Mouse (Mus musculus) limb, embryonic 13.5 days (tissue): ENCODE data around the gene Plekha3. TPM values are rescaled to one million over a fixed set of nuclear protein-coding genes. Genes with fewer than 3 reads are reported as not detected.

Experiments used
- ATAC-seq: fragments of 200-750 bp; cut with Nextera tagmentation; 2 replicates; pipeline ENCODE4 v1.8.0; 2017; ENCODE audit warnings: low read depth, moderate number of reproducible peaks, moderate TSS enrichment; ENCODE audit not compliant: low FRiP score
- H3K27ac ChIP-seq: fragments of 300-500 bp; sonication (generic); 2 replicates; pipeline ENCODE4 v1.5.1; 2015; ENCODE audit warnings: inconsistent platforms, mild to moderate bottlenecking, moderate library complexity
- H3K27me3 ChIP-seq: fragments of 300-500 bp; sonication (generic); 2 replicates; pipeline ENCODE4 v1.6.1; 2015; ENCODE audit warnings: mild to moderate bottlenecking, inconsistent platforms
- H3K36me3 ChIP-seq: fragments of 300-500 bp; sonication (generic); 2 replicates; pipeline ENCODE4 v1.6.1; 2015; ENCODE audit warnings: inconsistent platforms, mild to moderate bottlenecking, moderate library complexity
- H3K4me1 ChIP-seq: fragments of 300-500 bp; sonication (generic); 2 replicates; pipeline ENCODE4 v1.6.1; 2015; ENCODE audit warnings: inconsistent platforms
- H3K4me2 ChIP-seq: fragments of 300-500 bp; sonication (generic); replicated peaks from 2 replicates; pipeline ENCODE4 v1.6.1; 2015; ENCODE audit warnings: inconsistent platforms, mild to moderate bottlenecking, moderate library complexity
- H3K4me3 ChIP-seq: fragments of 300-500 bp; sonication (generic); 2 replicates; pipeline ENCODE4 v1.5.1; 2015; ENCODE audit warnings: moderate library complexity, mild to moderate bottlenecking, inconsistent platforms
- H3K9ac ChIP-seq: fragments of 300-500 bp; sonication (generic); 2 replicates; pipeline ENCODE4 v1.6.1; 2015; ENCODE audit warnings: mild to moderate bottlenecking, inconsistent platforms
- H3K9me3 ChIP-seq: fragments of 300-500 bp; sonication (generic); 2 replicates; pipeline ENCODE4 v1.6.1; 2016; ENCODE audit warnings: inconsistent platforms
- WGBS: fragments of 180-500 bp; shearing (Covaris S2); methylation state at CpG from one replicate; pipeline ENCODE4 v1.1.7; 2015; 5-methylcytosine and 5-hydroxymethylcytosine counted together
- polyA plus RNA-seq: library from polyadenylated mRNA; unstranded; fragments of >200 nt; fragmentation: Nextera tagmentation; extraction: Ambion mirVana; gene quantifications from 2 replicates; pipeline ENCODE4 v1.2.1, GENCODE M21; 2015

Gene Plekha3
- polyA plus RNA-seq, 1 experiment from 2014 or later: 9.6 TPM

DNA sequence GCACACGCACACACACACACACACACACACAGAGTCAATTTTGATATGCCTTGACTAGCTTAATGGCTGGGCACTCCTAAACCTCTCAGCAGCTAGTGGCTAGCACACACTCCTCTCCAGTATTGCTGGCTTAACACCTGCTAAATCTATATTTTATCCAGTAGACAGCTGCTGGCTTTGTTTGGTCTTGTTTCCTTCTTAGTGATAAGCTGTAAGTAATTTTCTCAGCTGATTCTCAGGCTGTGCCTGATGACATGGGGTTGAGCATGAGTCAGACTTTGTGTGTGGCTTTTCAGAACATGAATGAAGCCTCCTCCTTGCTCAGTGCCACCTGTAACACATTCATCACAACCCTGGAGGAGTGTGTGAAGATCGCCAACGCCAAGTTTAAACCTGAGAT lies 11.9 kb downstream of the Plekha3 start:
- Histone ChIP-seq H3K9me3 (no peaks in the 10 kb centered on the region), H3K36me3 (peaks cover 88% of the 10 kb centered on the region), H3K4me3 (no peak overlapping the region), H3K4me2 (no peak overlapping the region), H3K9ac (no peak overlapping the region), H3K27ac (no peak overlapping the region), H3K4me1 (no peaks in the 10 kb centered on the region), H3K27me3 (no peaks in the 10 kb centered on the region)
- ATAC-seq: no peak
- WGBS: 93% methylated on average over 3 of the region's 3 CpGs

DNA sequence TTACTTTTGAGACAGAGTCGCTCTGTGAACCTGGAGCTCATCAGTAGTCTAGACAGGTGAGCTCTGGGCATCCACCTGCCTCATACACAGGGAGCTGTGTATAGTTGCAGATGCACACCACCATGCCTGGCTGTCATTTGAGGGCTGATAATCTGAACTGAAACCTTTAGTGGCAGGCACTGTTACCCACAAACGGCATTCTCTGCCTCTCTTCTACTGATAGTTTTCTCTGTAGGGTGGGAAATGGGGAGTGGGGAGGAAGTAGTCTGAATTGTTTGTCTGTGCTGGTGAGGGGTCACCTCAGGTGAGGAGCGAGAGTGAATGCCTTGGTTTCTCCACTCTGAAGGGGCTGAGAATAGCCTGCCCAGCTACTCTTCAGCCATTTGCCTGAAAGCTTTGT lies 12.5 kb downstream of the Plekha3 start:
- Histone ChIP-seq H3K9me3 (no peaks in the 10 kb centered on the region), H3K36me3 (peaks cover 88% of the 10 kb centered on the region), H3K4me3 (no peak overlapping the region), H3K9ac (no peak overlapping the region), H3K4me1 (no peaks in the 10 kb centered on the region), H3K27me3 (no peaks in the 10 kb centered on the region), H3K4me2 (no peak overlapping the region), H3K27ac (no peak overlapping the region)
- ATAC-seq: no peak
- WGBS: 77% methylated on average over 3 of the region's 3 CpGs

DNA sequence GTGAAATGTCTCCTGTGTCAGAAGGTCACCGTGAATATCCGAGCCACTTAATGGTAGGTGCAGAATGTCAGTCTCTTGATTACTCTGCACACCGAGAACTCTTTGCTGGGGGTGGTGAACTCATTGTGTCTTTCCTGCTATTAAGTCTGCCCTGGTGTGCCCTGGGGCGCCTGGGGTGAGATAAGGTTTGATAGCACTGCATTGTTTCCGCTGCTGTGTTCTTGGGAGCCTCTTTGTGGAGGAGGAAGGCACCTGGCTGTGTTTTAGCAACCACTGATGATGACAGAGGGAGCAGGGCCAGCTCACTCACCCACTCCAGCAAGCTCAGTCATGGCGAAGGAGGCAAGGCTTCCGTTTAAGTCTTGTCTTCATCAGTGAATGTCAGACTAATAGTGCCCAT lies 13.1 kb downstream of the Plekha3 start:
- no peak for ATAC-seq
- 66% methylated on average over 7 of the region's 7 CpGs for WGBS
- no peaks in the 10 kb centered on the region for H3K4me1 ChIP-seq

GRCm38 (mm10) chr2:76690436-76691204 lies 15.5 kb downstream of the Plekha3 start:
- 86% methylated on average over 12 of the region's 12 CpGs for WGBS
- Histone ChIP-seq H3K36me3 (peaks cover 90% of the 10 kb centered on the region), H3K9ac (no peak overlapping the region), H3K27me3 (no peaks in the 10 kb centered on the region), H3K4me2 (no peak overlapping the region), H3K9me3 (no peaks in the 10 kb centered on the region), H3K27ac (no peak overlapping the region), H3K4me3 (no peak overlapping the region), H3K4me1 (no peaks in the 10 kb centered on the region)
- ATAC-seq: no peak; the same call in 1 of the 2 replicates

More for the DNA sequence above, 13.1 kb downstream of the Plekha3 start:
- H3K4me3 ChIP-seq: no peak overlapping the region
- H3K27ac ChIP-seq: no peak overlapping the region
- H3K9ac ChIP-seq: no peak overlapping the region
- peaks cover 88% of the 10 kb centered on the region for H3K36me3 ChIP-seq
- no peaks in the 10 kb centered on the region for H3K27me3 ChIP-seq
- no peak overlapping the region for H3K4me2 ChIP-seq
- no peaks in the 10 kb centered on the region for H3K9me3 ChIP-seq

DNA sequence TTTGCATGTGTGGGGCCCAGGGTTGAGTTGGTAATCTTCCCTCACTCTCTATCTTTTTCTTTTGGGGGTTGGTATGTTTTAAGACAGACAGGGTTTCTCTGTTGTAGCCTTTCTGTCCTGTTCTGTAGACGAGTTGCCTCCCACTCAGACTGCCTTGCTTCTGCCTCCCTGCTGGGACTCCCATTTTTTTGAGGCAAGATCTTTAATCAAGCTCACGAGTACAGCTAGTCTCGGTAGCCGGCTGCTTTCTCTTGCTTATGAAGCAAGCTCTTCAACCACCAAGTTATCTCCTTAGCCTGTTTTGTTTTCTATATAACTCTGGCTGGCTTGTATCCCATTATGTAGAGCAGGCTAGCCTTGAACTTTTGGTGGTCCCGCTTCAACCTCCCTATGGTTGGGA lies 18.7 kb downstream of the Plekha3 start:
- Histone ChIP-seq H3K27ac (no peak overlapping the region), H3K36me3 (peaks cover 69% of the 10 kb centered on the region)
- 82% methylated on average over 5 of the region's 5 CpGs for WGBS

DNA sequence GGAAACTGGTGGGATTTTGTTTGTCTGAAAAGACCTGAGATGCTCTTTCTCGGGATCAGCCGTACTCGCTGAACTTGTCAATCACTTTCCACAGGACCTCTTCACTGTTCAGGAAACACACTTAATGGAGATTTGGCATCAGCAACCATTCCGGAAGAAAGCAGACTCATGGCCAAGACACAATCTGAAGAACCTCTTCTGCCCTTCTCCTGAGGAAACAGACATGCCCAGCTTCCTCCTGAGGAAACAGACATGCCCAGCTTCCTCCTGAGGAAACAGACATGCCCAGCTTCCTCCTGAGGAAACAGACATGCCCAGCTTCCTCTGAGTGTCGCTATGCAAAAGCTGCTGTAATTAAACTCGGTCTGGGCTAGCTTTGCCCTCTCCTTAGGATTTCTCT lies 20.2 kb downstream of the Plekha3 start:
- Histone ChIP-seq H3K9ac (no peak overlapping the region), H3K4me2 (no peak overlapping the region), H3K4me3 (no peak overlapping the region), H3K27ac (no peak overlapping the region), H3K27me3 (no peaks in the 10 kb centered on the region), H3K4me1 (peaks cover 3% of the 10 kb centered on the region; the same call in 1 of the 2 replicates), H3K9me3 (no peaks in the 10 kb centered on the region), H3K36me3 (peaks cover 59% of the 10 kb centered on the region)
- 86% methylated on average over 6 of the region's 6 CpGs for WGBS
- ATAC-seq: no peak

More for the DNA sequence above, 18.7 kb downstream of the Plekha3 start:
- no peaks in the 10 kb centered on the region for H3K4me1 ChIP-seq
- no peak for ATAC-seq
- H3K9me3 ChIP-seq: no peaks in the 10 kb centered on the region
- H3K9ac ChIP-seq: no peak overlapping the region
- no peak overlapping the region for H3K4me2 ChIP-seq
- no peaks in the 10 kb centered on the region for H3K27me3 ChIP-seq
- no peak overlapping the region for H3K4me3 ChIP-seq

DNA sequence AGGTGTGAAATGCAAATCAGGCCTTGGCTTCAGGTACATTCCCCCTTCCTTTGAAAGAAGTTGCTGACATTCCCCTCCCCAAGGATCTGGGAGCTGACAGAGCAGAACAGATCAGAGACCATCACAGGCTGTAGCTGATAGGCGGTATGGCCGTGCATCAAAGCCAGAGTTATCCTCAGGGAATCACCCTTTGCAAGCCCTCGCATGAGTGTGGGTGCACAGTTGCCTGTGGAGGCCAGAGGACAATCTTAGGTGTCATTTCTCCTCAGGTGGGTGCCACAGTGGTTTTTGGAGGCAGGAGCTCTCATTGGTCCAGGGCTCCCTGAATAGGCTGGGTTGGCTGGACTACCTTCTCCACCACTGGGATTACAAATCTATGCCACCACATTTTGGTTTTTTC lies 27.1 kb downstream of the Plekha3 start:
- WGBS: 80% methylated on average over 3 of the region's 3 CpGs
- no peak for ATAC-seq

GRCm38 (mm10) chr2:76702751-76703150 lies 27.7 kb downstream of the Plekha3 start:
- Histone ChIP-seq H3K4me2 (no peak overlapping the region), H3K27ac (no peak overlapping the region), H3K9ac (no peak overlapping the region), H3K9me3 (no peaks in the 10 kb centered on the region), H3K27me3 (no peaks in the 10 kb centered on the region), H3K4me3 (no peak overlapping the region), H3K4me1 (peaks cover 3% of the 10 kb centered on the region; the same call in 1 of the 2 replicates), H3K36me3 (peaks cover 11% of the 10 kb centered on the region)
- no peak for ATAC-seq
- WGBS: 79% methylated on average over 5 of the region's 5 CpGs

More for the DNA sequence above, 27.1 kb downstream of the Plekha3 start:
- Histone ChIP-seq H3K4me1 (peaks cover 3% of the 10 kb centered on the region; the same call in 1 of the 2 replicates), H3K27ac (no peak overlapping the region), H3K27me3 (no peaks in the 10 kb centered on the region), H3K9me3 (no peaks in the 10 kb centered on the region), H3K36me3 (peaks cover 17% of the 10 kb centered on the region), H3K4me2 (no peak overlapping the region), H3K4me3 (no peak overlapping the region), H3K9ac (no peak overlapping the region)

DNA sequence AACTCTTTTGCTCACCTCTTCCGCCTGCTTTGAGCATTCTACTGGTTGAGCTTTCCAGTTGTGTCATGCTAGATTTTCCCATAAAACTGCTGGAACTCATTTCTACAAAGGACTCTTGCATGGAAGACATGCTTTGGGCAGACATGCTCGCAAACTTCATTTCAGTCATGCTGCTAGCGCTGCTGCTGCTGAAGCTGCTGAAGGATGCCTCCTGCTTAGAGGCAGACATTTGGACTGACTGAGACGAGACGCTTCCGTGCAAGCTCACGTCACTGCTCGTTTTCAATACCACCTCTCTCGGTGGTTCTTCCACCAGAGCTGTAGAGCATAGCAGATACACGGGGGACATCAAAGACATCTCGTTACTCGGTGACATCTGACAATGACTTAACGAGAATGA lies 30.6 kb downstream of the Plekha3 start:
- H3K4me1 ChIP-seq: no peaks in the 10 kb centered on the region
- no peak overlapping the region for H3K4me2 ChIP-seq
- ATAC-seq: no peak
- WGBS: 82% methylated on average over 13 of the region's 13 CpGs
- no peak overlapping the region for H3K9ac ChIP-seq
- H3K27me3 ChIP-seq: no peaks in the 10 kb centered on the region
- peaks cover 12% of the 10 kb centered on the region for H3K9me3 ChIP-seq
- H3K36me3 ChIP-seq: peaks cover 22% of the 10 kb centered on the region
- H3K4me3 ChIP-seq: no peak overlapping the region
- H3K27ac ChIP-seq: no peak overlapping the region

GRCm38 (mm10) chr2:76708512-76708911 lies 33.4 kb downstream of the Plekha3 start:
- peaks cover 40% of the 10 kb centered on the region for H3K36me3 ChIP-seq
- no peak overlapping the region for H3K4me3 ChIP-seq
- peaks cover 27% of the 10 kb centered on the region for H3K9me3 ChIP-seq
- no peak overlapping the region for H3K9ac ChIP-seq
- H3K27ac ChIP-seq: no peak overlapping the region
- H3K4me1 ChIP-seq: no peaks in the 10 kb centered on the region
- no peak for ATAC-seq
- H3K4me2 ChIP-seq: no peak overlapping the region
- no peaks in the 10 kb centered on the region for H3K27me3 ChIP-seq
- WGBS: 86% methylated on average over 3 of the region's 3 CpGs

DNA sequence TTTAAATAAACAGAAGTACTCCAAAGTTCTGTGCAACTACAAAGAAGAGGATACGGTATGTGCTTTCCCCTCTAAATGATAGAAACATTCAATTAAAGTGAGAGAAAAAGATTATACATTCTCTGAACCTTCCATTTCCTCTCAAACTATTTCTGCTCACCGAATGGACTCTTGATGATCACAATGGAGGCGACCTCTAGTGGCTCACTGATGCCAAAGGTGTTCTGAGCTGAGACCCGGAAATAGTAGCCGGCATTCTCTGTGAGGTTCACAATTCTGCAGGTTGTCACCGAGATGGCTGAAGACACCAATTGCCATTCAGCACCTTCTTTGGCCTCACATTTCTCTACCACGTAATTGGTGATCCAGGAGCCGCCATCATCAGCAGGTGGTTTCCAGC lies 39.9 kb downstream of the Plekha3 start:
- 70% methylated on average over 8 of the region's 8 CpGs for WGBS
- Histone ChIP-seq H3K9ac (no peak overlapping the region), H3K4me3 (no peak overlapping the region), H3K4me1 (no peaks in the 10 kb centered on the region), H3K27me3 (no peaks in the 10 kb centered on the region), H3K9me3 (peaks cover 29% of the 10 kb centered on the region), H3K27ac (no peak overlapping the region), H3K4me2 (no peak overlapping the region), H3K36me3 (peaks cover 48% of the 10 kb centered on the region)
- no peak for ATAC-seq

DNA sequence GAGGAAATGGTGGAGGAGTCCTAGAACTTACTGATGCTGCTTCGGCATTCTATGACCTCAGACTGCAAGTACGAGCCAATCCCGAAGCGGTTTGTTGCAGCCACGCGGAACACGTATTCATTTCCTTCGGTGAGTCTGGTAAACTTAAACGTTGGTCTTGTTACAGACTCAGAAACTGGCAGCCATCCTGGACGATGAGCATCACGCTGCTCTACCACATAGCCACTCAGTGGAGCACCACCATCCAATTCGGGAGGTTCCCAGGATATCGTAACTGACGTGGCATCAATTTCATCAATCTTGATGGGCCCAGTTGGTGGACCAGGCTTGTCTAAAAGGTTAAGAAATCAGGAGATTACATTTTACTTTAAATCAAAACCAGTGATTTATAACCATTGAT lies 44.6 kb downstream of the Plekha3 start:
- Histone ChIP-seq H3K27ac (no peak overlapping the region), H3K36me3 (peaks cover 19% of the 10 kb centered on the region), H3K27me3 (no peaks in the 10 kb centered on the region), H3K4me3 (no peak overlapping the region), H3K9me3 (peaks cover 9% of the 10 kb centered on the region), H3K4me1 (no peaks in the 10 kb centered on the region), H3K9ac (no peak overlapping the region), H3K4me2 (no peak overlapping the region)
- no peak for ATAC-seq
- WGBS: 93% methylated on average over 14 of the region's 14 CpGs
